Mouse (Mus musculus) midbrain, embryonic 14.5 days (tissue): Measurements from ENCODE around the gene Ptpra. TPM values are rescaled to one million over a fixed set of nuclear protein-coding genes. Genes with fewer than 3 reads are reported as not detected.
A peak's percentile ranks its signal among the peaks of the same experiment; 100 is the strongest.
"Not testable (repeated sequence)": the region's sequence is repeated elsewhere in the genome, so short reads cannot be mapped to it uniquely, and the experiment has no call there.

ENCODE experiments used
- ATAC-seq: fragments of 200-750 bp; cut with Nextera tagmentation; 2 replicates; pipeline ENCODE4 v1.8.0; 2017; ENCODE audit warnings: moderate number of reproducible peaks, moderate library complexity; ENCODE audit not compliant: low FRiP score, low TSS enrichment
- DNase-seq: peaks from one replicate; pipeline ENCODE4 v3.0.0-alpha.2; 2015
- H3K27ac ChIP-seq: fragments of 300-500 bp; sonication (generic); replicated peaks from 2 replicates; pipeline ENCODE4 v1.5.1; 2014; ENCODE audit warnings: mild to moderate bottlenecking, low read depth, low read length, moderate library complexity
- H3K27me3 ChIP-seq: fragments of 300-500 bp; sonication (generic); 2 replicates; pipeline ENCODE4 v1.6.1; 2014; ENCODE audit warnings: low read length, control low read depth, mixed read lengths; ENCODE audit not compliant: control insufficient read depth, insufficient read depth
- H3K36me3 ChIP-seq: fragments of 300-500 bp; sonication (generic); 2 replicates; pipeline ENCODE4 v1.6.1; 2014; ENCODE audit warnings: low read length, control low read depth; ENCODE audit not compliant: control insufficient read depth, insufficient read depth
- H3K4me1 ChIP-seq: fragments of 300-500 bp; sonication (generic); 2 replicates; pipeline ENCODE4 v1.6.1; 2014; ENCODE audit warnings: mild to moderate bottlenecking, antibody characterized with exemption, low read length, control low read depth; ENCODE audit not compliant: control insufficient read depth, insufficient read depth
- H3K4me2 ChIP-seq: fragments of 300-500 bp; sonication (generic); 2 replicates; pipeline ENCODE4 v1.6.1; 2014; ENCODE audit warnings: mild to moderate bottlenecking, low read length, moderate library complexity
- H3K4me3 ChIP-seq: fragments of 300-500 bp; sonication (generic); replicated peaks from 2 replicates; pipeline ENCODE4 v1.5.1; 2014; ENCODE audit warnings: low read depth, low read length
- H3K9ac ChIP-seq: fragments of 300-500 bp; sonication (generic); replicated peaks from 2 replicates; pipeline ENCODE4 v1.6.1; 2014; ENCODE audit warnings: mild to moderate bottlenecking, low read length, moderate library complexity
- H3K9me3 ChIP-seq: fragments of 300-500 bp; sonication (generic); 2 replicates; pipeline ENCODE4 v1.6.1; 2016; ENCODE audit warnings: low read length, control low read depth, mixed read lengths; ENCODE audit not compliant: control insufficient read depth
- WGBS: fragments of 180-500 bp; shearing (Covaris S2); extraction: QIAGEN DNeasy Blood & Tissue Kit; methylation state at CpG from one replicate; pipeline ENCODE4 v1.1.7; 2014; 5-methylcytosine and 5-hydroxymethylcytosine counted together
- polyA plus RNA-seq: library from polyadenylated mRNA; unstranded; fragments of >200 nt; fragmentation: Nextera tagmentation; extraction: Ambion mirVana; gene quantifications from 2 replicates; pipeline ENCODE4 v1.2.1, GENCODE M21; 2014

Gene Ptpra
- polyA plus RNA-seq, 1 experiment from 2014 or later = 156 TPM

DNA sequence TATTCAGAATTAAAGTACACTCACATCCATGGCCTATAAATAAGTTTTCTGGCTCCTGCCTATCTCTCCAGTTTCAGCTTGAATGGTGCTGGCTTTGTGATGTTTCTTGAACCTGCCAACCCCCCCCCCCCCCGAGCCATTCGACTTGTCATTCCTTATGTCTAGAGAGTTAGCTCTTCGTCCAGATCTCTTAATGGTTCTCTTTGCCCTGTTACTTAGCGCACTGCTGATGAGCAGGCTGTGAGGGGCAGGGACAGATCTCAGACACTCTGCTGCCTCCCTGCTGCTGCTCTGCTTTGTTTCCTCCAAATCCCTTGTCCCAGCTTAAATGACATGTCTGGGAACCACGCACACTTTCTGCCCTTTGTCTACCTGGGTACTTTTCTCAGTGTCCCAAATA, 65.7 kb downstream of the Ptpra start:
- WGBS = 10% methylated on average over 5 of the region's 5 CpGs
- Histone ChIP-seq H3K4me2 (no peak overlapping the region), H3K9ac (no peak overlapping the region), H3K27me3 (no peaks in the 10 kb centered on the region), H3K27ac (no peak overlapping the region), H3K36me3 (peaks cover 30% of the 10 kb centered on the region), H3K4me3 (no peak overlapping the region), H3K4me1 (no peaks in the 10 kb centered on the region), H3K9me3 (no peaks in the 10 kb centered on the region)
- ATAC-seq = no peak
- peak; percentile 12 for DNase-seq

DNA sequence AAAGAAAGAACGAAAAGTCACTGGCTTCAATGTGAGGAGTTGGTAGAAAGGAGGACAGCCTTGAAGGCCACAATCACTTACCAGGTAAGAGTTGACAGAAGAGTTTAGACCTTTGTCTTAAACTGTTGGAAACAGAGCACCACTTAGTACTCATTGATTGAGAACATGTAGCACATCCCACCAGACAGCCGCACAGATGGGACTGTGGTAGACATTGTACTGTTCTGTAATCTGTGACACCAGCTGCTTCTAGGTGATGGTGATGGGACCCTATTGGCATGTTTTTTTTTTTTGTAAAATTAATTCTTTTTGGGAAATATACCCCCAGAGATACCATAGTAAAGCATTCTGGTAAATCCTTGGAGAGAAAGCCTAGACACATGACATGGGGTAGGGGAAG, 71.8 kb downstream of the Ptpra start:
- Histone ChIP-seq H3K4me2 (no peak overlapping the region), H3K27ac (no peak overlapping the region), H3K9ac (no peak overlapping the region), H3K4me1 (no peaks in the 10 kb centered on the region), H3K4me3 (no peak overlapping the region), H3K9me3 (no peaks in the 10 kb centered on the region), H3K36me3 (peaks cover 67% of the 10 kb centered on the region), H3K27me3 (no peaks in the 10 kb centered on the region)
- ATAC-seq (no peak), DNase-seq (no peak)
- 100% methylated on average over 2 of the region's 2 CpGs for WGBS

DNA sequence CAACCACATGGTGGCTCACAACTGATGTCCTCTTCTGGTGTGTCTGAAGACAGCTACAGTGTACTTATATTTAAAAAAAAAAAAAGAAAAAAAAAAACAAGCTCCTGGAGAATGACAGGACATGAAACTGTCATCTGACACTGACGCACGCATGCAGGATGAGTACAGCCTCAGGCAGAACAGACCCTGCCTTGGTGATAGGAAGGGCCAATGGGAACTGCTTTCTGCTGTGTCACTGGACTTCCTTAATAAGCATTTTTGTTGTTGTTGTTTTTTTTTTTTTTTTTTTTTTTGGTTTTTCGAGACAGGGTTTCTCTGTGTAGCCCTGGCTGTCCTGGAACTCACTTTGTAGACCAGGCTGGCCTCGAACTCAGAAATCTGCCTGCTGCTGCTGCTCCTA, 75.4 kb downstream of the Ptpra start:
- not testable (repeated sequence) for DNase-seq, H3K9ac ChIP-seq, H3K9me3 ChIP-seq, H3K4me3 ChIP-seq, H3K4me2 ChIP-seq, H3K4me1 ChIP-seq, ATAC-seq, H3K27ac ChIP-seq, H3K27me3 ChIP-seq
- WGBS = 96% methylated on average over 3 of the region's 4 CpGs
- H3K36me3 ChIP-seq = peaks cover 61% of the 10 kb centered on the region

DNA sequence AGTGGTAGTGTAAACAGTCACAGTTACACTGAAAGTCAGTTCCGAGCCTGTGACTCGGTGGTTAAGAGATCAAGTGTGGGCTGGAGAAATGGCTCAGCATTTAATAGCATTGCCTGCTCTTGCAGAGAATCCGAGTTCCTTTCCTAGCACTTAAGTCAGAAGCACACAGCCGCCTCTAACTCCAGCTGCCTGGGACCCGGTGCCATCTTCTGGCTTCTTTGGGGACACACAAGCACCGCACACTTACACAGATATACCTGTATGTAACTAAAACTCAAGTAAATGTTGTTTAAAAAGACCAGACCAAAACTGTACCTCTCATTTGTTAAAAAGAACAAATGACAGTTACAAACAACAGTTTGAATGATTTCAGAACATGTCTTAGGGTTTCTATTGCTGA, 78.4 kb downstream of the Ptpra start:
- ATAC-seq (no peak), DNase-seq (peak; percentile 8)
- H3K27ac ChIP-seq = no peak overlapping the region
- peaks cover 56% of the 10 kb centered on the region for H3K36me3 ChIP-seq
- no peaks in the 10 kb centered on the region for H3K4me1 ChIP-seq
- H3K9me3 ChIP-seq = no peaks in the 10 kb centered on the region
- WGBS = 85% methylated on average over 6 of the region's 6 CpGs
- H3K9ac ChIP-seq = no peak overlapping the region
- no peak overlapping the region for H3K4me3 ChIP-seq
- no peak overlapping the region for H3K4me2 ChIP-seq
- no peaks in the 10 kb centered on the region for H3K27me3 ChIP-seq

DNA sequence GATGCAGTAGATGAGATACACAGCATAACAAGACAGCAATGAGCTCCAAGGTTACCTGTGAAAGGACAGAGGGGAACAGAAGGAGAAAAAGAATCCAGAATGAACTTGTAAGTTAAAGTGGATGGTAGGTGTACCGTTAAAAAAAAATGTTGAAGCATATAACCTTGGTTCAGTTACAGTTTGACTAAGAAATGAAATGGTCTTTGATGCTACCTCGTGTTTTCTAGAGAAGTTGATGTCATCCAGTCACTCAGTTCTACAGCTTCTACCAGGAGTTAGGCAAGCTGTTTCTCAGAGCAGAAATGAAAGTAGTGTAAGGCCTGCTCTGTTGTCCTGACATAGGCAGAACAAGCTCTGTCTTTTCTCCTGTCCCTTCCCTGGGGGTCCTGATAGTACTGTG, 79.2 kb downstream of the Ptpra start:
- Histone ChIP-seq H3K4me1 (no peaks in the 10 kb centered on the region), H3K4me2 (no peak overlapping the region), H3K9me3 (no peaks in the 10 kb centered on the region), H3K4me3 (no peak overlapping the region), H3K9ac (no peak overlapping the region), H3K27ac (no peak overlapping the region), H3K36me3 (peaks cover 56% of the 10 kb centered on the region), H3K27me3 (no peaks in the 10 kb centered on the region)
- DNase-seq = no peak
- WGBS = 96% methylated on average over 2 of the region's 2 CpGs
- no peak for ATAC-seq

DNA sequence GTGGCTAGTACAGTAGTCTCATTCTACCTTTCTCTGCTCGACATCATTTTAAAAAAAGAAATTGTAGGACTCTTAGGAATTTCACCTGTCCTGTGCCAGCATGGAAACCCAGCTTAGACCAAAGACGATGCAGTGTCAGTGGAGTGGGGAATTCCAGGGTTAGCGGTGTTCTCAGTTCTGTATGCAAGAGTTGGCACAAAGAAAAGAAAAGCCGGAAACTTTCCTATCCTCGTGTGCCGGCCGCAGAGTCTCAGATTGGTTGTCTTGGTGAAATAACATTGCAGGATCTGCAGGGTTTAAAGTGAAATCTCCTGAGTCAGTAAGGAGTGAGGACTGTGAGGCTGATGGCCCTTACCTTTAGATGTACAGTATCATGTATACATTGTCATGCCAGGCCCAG, 79.8 kb downstream of the Ptpra start:
- no peak overlapping the region for H3K27ac ChIP-seq
- H3K36me3 ChIP-seq = peaks cover 59% of the 10 kb centered on the region
- H3K4me2 ChIP-seq = no peak overlapping the region
- H3K4me1 ChIP-seq = no peaks in the 10 kb centered on the region
- ATAC-seq (no peak), DNase-seq (no peak)
- no peak overlapping the region for H3K4me3 ChIP-seq
- 82% methylated on average over 7 of the region's 7 CpGs for WGBS
- H3K9ac ChIP-seq = no peak overlapping the region
- no peaks in the 10 kb centered on the region for H3K9me3 ChIP-seq
- no peaks in the 10 kb centered on the region for H3K27me3 ChIP-seq

DNA sequence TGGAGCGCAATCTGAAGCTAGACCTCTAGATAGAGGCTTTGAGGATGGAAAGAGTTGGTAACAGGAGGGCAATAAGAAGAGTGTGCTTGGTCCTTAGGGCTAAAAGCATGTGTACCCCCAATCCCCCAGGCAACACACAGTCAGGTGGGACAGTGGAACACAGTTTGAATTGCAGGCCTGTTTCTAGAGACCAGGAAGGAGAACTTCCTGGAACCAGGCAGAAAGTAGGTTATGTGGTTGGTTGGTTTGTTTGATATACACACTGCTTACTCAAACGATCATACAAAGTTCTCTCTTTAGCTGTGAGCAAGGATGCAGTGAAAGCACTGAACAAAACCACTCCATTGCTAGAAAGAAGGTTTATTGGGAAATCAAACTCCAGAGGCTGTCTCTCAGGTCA, 82.1 kb downstream of the Ptpra start:
- no peaks in the 10 kb centered on the region for H3K27me3 ChIP-seq
- WGBS = 99% methylated on average over 2 of the region's 2 CpGs

DNA sequence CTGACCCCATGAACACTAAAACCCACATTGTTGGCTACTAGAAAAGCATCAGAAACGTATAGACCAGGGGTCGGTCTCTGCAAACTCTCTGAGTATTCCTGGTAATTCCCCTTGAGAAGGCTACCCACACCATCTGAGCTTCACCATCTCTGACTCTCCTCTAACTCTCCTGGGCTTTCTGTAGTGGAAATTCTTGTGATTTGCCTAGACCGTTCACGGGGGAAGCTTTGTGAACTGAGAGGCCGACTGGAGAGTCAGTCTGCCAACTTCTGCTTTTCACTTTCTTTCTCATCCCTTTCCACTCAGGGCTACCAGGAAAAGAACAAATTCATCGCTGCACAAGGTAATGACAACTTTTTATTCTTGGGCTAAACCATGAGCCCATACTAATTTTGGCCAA, 84.9 kb downstream of the Ptpra start:
- H3K4me3 ChIP-seq = no peak overlapping the region
- WGBS = 91% methylated on average over 6 of the region's 6 CpGs
- no peak for ATAC-seq
- H3K27me3 ChIP-seq = no peaks in the 10 kb centered on the region
- no peak overlapping the region for H3K9ac ChIP-seq
- no peak overlapping the region for H3K4me2 ChIP-seq
- peaks cover 72% of the 10 kb centered on the region for H3K36me3 ChIP-seq
- DNase-seq = no peak
- H3K4me1 ChIP-seq = no peaks in the 10 kb centered on the region
- H3K9me3 ChIP-seq = no peaks in the 10 kb centered on the region
- H3K27ac ChIP-seq = no peak overlapping the region

More for the DNA sequence above, 82.1 kb downstream of the Ptpra start:
- no peaks in the 10 kb centered on the region for H3K9me3 ChIP-seq
- no peak overlapping the region for H3K27ac ChIP-seq
- no peak overlapping the region for H3K4me2 ChIP-seq
- no peaks in the 10 kb centered on the region for H3K4me1 ChIP-seq
- DNase-seq (no peak), ATAC-seq (no peak)
- peaks cover 58% of the 10 kb centered on the region for H3K36me3 ChIP-seq
- no peak overlapping the region for H3K4me3 ChIP-seq
- H3K9ac ChIP-seq = no peak overlapping the region

DNA sequence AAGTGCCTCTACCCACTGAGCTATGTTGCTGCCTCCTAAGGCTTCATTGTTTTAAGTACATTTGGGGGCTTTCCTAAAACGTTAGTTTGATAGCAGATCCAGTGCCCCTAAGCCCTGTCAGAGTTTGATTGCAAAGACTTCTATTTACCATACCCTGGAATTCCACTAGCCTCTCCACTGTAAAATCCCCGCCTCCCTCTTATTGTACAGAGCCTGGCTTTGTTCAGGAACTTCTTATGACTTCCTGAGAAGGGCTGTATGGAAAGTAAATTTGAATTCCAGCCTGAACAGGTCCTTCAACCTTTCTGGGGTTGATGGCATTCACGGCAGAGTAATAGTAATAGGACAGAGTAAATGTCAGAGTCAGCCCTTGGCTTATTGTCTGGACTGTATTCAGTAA, 86.8 kb downstream of the Ptpra start:
- Histone ChIP-seq H3K9me3 (no peaks in the 10 kb centered on the region), H3K27me3 (no peaks in the 10 kb centered on the region), H3K4me1 (no peaks in the 10 kb centered on the region), H3K4me2 (no peak overlapping the region), H3K27ac (no peak overlapping the region), H3K9ac (no peak overlapping the region), H3K4me3 (no peak overlapping the region), H3K36me3 (peaks cover 80% of the 10 kb centered on the region)
- ATAC-seq (no peak), DNase-seq (no peak)
- 84% methylated on average over 3 of the region's 3 CpGs for WGBS
